Comparison of ENCODE assay signal across 22 mouse cellular contexts in the genomic region with DNA sequence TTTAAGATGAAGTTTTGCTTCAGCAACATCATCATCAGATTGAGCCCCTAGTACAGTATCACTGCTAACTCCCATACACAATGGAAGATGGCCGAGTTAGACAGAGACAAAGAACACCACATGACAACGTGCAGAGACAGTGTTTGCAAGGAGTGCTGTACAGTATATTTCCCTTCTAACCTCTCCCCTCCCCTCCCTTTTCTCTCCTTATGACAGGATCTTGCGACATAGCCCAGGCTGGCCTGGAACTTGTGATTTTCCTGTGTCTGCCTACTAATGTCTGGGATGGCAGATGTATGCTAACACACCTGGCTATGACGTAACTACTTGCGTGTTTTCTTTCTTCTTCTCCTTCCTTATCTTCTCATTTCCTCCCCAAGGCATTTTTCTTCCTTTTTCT. TPM values are rescaled to one million over a fixed set of nuclear protein-coding genes. Genes with fewer than 3 reads are reported as not detected.
DNase-seq lines count a peak whose midpoint lies in the region; ATAC-seq lines count a peak whose summit lies in the region.
"Had no signal": no experiment of that assay in that cellular context is flagged by ENCODE, and none has a peak within 500 bp of the region (broad histone marks: within the 10 kb centered on the region; RNA-seq: fewer than 3 reads in every experiment).

No protein-coding gene starts in this region.

- no peaks in the 10 kb centered on the region; the same call in 1 of the 2 replicates for H3K4me1 ChIP-seq in lung, embryonic 16.5 days (replicated peaks; ENCODE audit: control insufficient read depth, insufficient read depth, low read length)
- no peaks in the 10 kb centered on the region for H3K4me1 ChIP-seq in intestine, embryonic 16.5 days (ENCODE audit: control insufficient read depth, insufficient read depth, low read length)
- H3K4me1 ChIP-seq: forebrain, embryonic 15.5 days; hindbrain, embryonic 10.5 days; limb, embryonic 12.5 days; stomach, embryonic 15.5 days had no signal

- no peaks in the 10 kb centered on the region for H3K36me3 ChIP-seq in lung, embryonic 16.5 days (ENCODE audit: control insufficient read depth, insufficient read depth, low read length)
- no peaks in the 10 kb centered on the region for H3K36me3 ChIP-seq in intestine, embryonic 16.5 days (ENCODE audit: control insufficient read depth, insufficient read depth, low read length)
- H3K36me3 ChIP-seq: embryonic facial prominence, embryonic 10.5 days; forebrain, embryonic 15.5 days; hindbrain, embryonic 10.5 days; limb, embryonic 12.5 days; stomach, embryonic 15.5 days had no signal

- 0 out of 2 replicates have a peak, but pooled peaks have one; percentile 28 for ATAC-seq in lung, embryonic 16.5 days (ENCODE audit: low read depth)
- ATAC-seq in intestine, embryonic 16.5 days, result peak; percentile 38
- ATAC-seq: forebrain, embryonic 15.5 days; hindbrain, embryonic 16.5 days had no signal

- no peaks in the 10 kb centered on the region for H3K9me3 ChIP-seq in lung, embryonic 16.5 days (ENCODE audit: control insufficient read depth, low read length)
- no peaks in the 10 kb centered on the region for H3K9me3 ChIP-seq in intestine, embryonic 16.5 days (ENCODE audit: control insufficient read depth, low read length)
- H3K9me3 ChIP-seq: embryonic facial prominence, embryonic 10.5 days; forebrain, embryonic 15.5 days; hindbrain, embryonic 10.5 days; limb, embryonic 12.5 days; stomach, embryonic 15.5 days had no signal

- DNase-seq in lung, postnatal 4 days, result no peak
- DNase-seq in adipocyte (ENCODE audit: low spot score), result peak; percentile 18
- no peak for DNase-seq in left cerebral cortex, adult 8-10 months (ENCODE audit: low spot score in 2 of 2)
- no peak for DNase-seq in thymus, postnatal 4 days
- DNase-seq in kidney, postnatal 14 days, result no peak
- DNase-seq: cerebellum, adult 11 months; cerebellum, adult 9-11 months; heart, postnatal 10 days; kidney, adult 11 months; lung, embryonic 14.5 days; thymus, adult 2 months had no signal

- no peaks in the 10 kb centered on the region for H3K27me3 ChIP-seq in lung, embryonic 16.5 days (ENCODE audit: control insufficient read depth, insufficient read depth, low read depth, low read length)
- H3K27me3 ChIP-seq in intestine, embryonic 16.5 days (replicated peaks; ENCODE audit: control insufficient read depth, insufficient read depth, low read length), result no peaks in the 10 kb centered on the region
- H3K27me3 ChIP-seq: forebrain, embryonic 15.5 days; limb, embryonic 12.5 days; stomach, embryonic 15.5 days had no signal

- H3K4me3 ChIP-seq in lung, embryonic 16.5 days (ENCODE audit: low read length), result no peak overlapping the region
- H3K4me3 ChIP-seq in intestine, embryonic 16.5 days (ENCODE audit: low read length), result no peak overlapping the region
- H3K4me3 ChIP-seq: embryonic facial prominence, embryonic 10.5 days; forebrain, embryonic 15.5 days; hindbrain, embryonic 10.5 days; limb, embryonic 12.5 days; stomach, embryonic 15.5 days had no signal

- no peak overlapping the region for H3K4me2 ChIP-seq in lung, embryonic 16.5 days (ENCODE audit: low read depth, low read length)
- H3K4me2 ChIP-seq in intestine, embryonic 16.5 days (ENCODE audit: low read depth, low read length), result no peak overlapping the region
- H3K4me2 ChIP-seq: forebrain, embryonic 15.5 days; heart, embryonic 11.5 days; limb, embryonic 12.5 days; lung, embryonic 14.5 days; midbrain, embryonic 11.5 days; stomach, embryonic 15.5 days had no signal

- no peak overlapping the region for H3K9ac ChIP-seq in lung, embryonic 16.5 days (ENCODE audit: low read length)
- H3K9ac ChIP-seq in intestine, embryonic 16.5 days (ENCODE audit: low read depth, low read length), result no peak overlapping the region
- H3K9ac ChIP-seq: forebrain, embryonic 15.5 days; limb, embryonic 12.5 days; lung, embryonic 14.5 days; stomach, embryonic 15.5 days had no signal

- H3K27ac ChIP-seq in lung, embryonic 16.5 days (ENCODE audit: low read length), result no peak overlapping the region
- H3K27ac ChIP-seq in intestine, embryonic 16.5 days (ENCODE audit: low read length), result no peak overlapping the region
- H3K27ac ChIP-seq: embryonic facial prominence, embryonic 10.5 days; forebrain, embryonic 15.5 days; hindbrain, embryonic 10.5 days; limb, embryonic 12.5 days; macrophage; stomach, embryonic 15.5 days had no signal

- WGBS in lung, embryonic 16.5 days, result 56% methylated on average over 5 of the region's 5 CpGs
- 69% methylated on average over 5 of the region's 5 CpGs for WGBS in intestine, embryonic 16.5 days

RNA-seq across cellular contexts. Expression of a gene that starts 40.0 kb away (rescaled TPM):
- 36.3 and 36.9 TPM in 2 replicates for polyA plus RNA-seq in lung, embryonic 16.5 days (2015; fragmentation: Nextera tagmentation; extraction: Ambion mirVana)
- 14.0 and 15.4 TPM in 2 replicates for polyA plus RNA-seq in intestine, embryonic 16.5 days (2015; fragmentation: Nextera tagmentation; extraction: Ambion mirVana)
- total RNA-seq in left cerebral cortex, adult 8-10 months (2022), result 10 to 100 TPM; 16.6 to 27.2 (median 26.0) TPM
